Mouse (Mus musculus): ENCODE data around the gene Pdcd6ip.

Gene Pdcd6ip

DNA sequence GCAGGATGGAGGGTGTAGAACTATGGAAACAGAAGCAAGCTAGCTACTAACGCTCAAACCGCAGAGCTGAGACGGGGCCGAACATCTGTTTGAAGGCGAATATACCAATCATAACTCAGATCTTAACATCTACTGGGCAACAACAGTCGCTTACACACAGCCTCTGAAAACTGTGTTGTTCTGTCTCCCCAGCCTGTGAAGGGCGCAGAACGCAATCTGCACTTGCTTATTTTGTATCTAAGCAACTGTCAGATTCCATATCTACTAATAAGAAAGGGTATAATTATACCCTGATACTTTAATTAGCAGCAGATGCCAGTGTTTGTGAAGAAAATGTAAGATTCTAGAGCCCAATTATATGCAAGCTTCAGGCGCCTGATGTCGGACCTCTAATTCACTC lies 81.3 kb downstream of the Pdcd6ip start:
- no peak for DNase-seq (ENCODE audit: low read depth, low spot score)

- DNase-seq (ENCODE audit: low read depth, low spot score) = no peak
These were observed 84.0 kb downstream of the Pdcd6ip start for GRCm38 (mm10) chr9:113624086-113624485.

- DNase-seq (ENCODE audit: low read depth, low spot score) = no peak
These were observed 91.0 kb downstream of the Pdcd6ip start for GRCm38 (mm10) chr9:113617081-113617480.

DNA sequence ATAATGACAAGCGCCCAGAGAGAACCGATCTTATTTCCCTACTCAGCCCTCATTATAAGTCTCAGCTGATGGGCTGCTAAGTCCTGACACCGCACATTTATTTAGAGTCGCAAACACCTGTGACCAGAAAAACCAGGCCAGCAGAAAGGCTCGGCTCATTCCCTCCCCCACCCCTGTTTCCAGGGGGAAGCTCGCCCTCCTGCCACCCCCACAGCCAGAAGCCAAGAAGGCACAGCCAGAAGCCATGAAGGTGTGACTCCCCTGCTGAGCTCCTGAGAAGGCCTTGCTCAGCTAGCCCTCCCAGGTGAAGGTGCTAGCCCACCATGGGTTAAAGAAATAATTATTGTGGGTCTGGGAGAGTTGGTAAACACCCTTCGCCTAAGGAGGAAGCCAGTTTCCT lies 97.3 kb downstream of the Pdcd6ip start:
- DNase-seq (ENCODE audit: low read depth, low spot score) = no peak

GRCm38 (mm10) chr9:113602140-113602539 lies 105.9 kb downstream of the Pdcd6ip start:
- no peak for DNase-seq (ENCODE audit: low read depth, low spot score)
